ENCODE assay signal across 17 mouse cellular contexts in the genomic region with DNA sequence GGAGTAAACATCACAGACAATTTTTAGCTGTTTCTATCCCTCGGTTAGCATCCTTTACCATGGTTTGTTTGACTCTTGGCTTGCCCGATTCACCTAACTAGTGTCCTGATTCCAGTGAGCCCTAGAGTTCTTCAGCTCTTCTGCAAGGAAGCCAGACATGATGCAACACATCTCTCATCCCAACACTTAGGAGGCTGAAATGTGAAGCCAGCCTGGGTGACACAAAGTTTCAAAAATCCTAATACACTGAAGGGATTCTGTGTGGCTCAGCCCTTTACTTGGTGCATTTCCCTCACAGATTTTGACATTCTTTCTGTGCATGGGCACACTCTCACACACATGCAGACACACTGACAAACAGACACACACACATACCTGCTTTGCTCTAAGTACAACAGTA.
DNase-seq lines count a peak whose midpoint lies in the region; ATAC-seq lines count a peak whose summit lies in the region.
"Had no signal": no experiment of that assay in that cellular context is flagged by ENCODE, and none has a peak within 500 bp of the region (broad histone marks: within the 10 kb centered on the region; RNA-seq: fewer than 3 reads in every experiment).

No protein-coding gene starts in this region.

- H3K4me1 ChIP-seq in heart, embryonic 16.5 days (ENCODE audit: control insufficient read depth, insufficient read depth, low read length) = no peaks in the 10 kb centered on the region; the same call in 1 of the 2 replicates
- peaks cover 14% of the 10 kb centered on the region; the same call in 1 of the 2 replicates for H3K4me1 ChIP-seq in lung, embryonic 15.5 days
- H3K4me1 ChIP-seq: hindbrain, embryonic 10.5 days; midbrain, embryonic 13.5 days had no signal

- no peak overlapping the region for H3K4me3 ChIP-seq in heart, embryonic 16.5 days (ENCODE audit: low read length)
- H3K4me3 ChIP-seq in lung, embryonic 15.5 days = no peak overlapping the region
- H3K4me3 ChIP-seq: embryonic facial prominence, embryonic 15.5 days; hindbrain, embryonic 10.5 days; midbrain, embryonic 13.5 days had no signal

- no peaks in the 10 kb centered on the region for H3K9me3 ChIP-seq in heart, embryonic 16.5 days (replicated peaks; ENCODE audit: control insufficient read depth, low read length)
- no peaks in the 10 kb centered on the region for H3K9me3 ChIP-seq in lung, embryonic 15.5 days
- H3K9me3 ChIP-seq: embryonic facial prominence, embryonic 15.5 days; hindbrain, embryonic 10.5 days; midbrain, embryonic 13.5 days had no signal

- 0 out of 2 replicates have a peak overlapping the region, but pooled peaks have one; percentile 9 for H3K27ac ChIP-seq in heart, embryonic 16.5 days (ENCODE audit: low read length)
- peak overlapping the region; percentile 46 for H3K27ac ChIP-seq in lung, embryonic 15.5 days
- H3K27ac ChIP-seq: embryonic facial prominence, embryonic 15.5 days; hindbrain, embryonic 10.5 days; liver, embryonic 14.5 days; midbrain, embryonic 13.5 days had no signal

- H3K36me3 ChIP-seq in heart, embryonic 16.5 days (ENCODE audit: control insufficient read depth, insufficient read depth) = peaks cover 15% of the 10 kb centered on the region
- peaks cover 12% of the 10 kb centered on the region; the same call in 1 of the 2 replicates for H3K36me3 ChIP-seq in lung, embryonic 15.5 days
- H3K36me3 ChIP-seq: G1E; midbrain, embryonic 13.5 days had no signal

- H3K4me2 ChIP-seq in heart, embryonic 16.5 days (ENCODE audit: low read depth, low read length) = no peak overlapping the region
- H3K4me2 ChIP-seq in lung, embryonic 15.5 days = no peak overlapping the region
- H3K4me2 ChIP-seq: embryonic facial prominence, embryonic 15.5 days; midbrain, embryonic 13.5 days had no signal

- no peak overlapping the region for H3K9ac ChIP-seq in heart, embryonic 16.5 days (ENCODE audit: low read length)
- H3K9ac ChIP-seq in lung, embryonic 15.5 days = no peak overlapping the region
- H3K9ac ChIP-seq: embryonic facial prominence, embryonic 15.5 days; liver, embryonic 14.5 days; midbrain, embryonic 13.5 days had no signal

- 76% methylated on average over 2 of the region's 2 CpGs for WGBS in heart, embryonic 16.5 days
- 85% methylated on average over 2 of the region's 2 CpGs for WGBS in lung, embryonic 15.5 days

- H3K27me3 ChIP-seq in heart, embryonic 16.5 days (ENCODE audit: control insufficient read depth, insufficient read depth, low read length) = no peaks in the 10 kb centered on the region
- H3K27me3 ChIP-seq in lung, embryonic 15.5 days = no peaks in the 10 kb centered on the region
- H3K27me3 ChIP-seq: embryonic facial prominence, embryonic 15.5 days; midbrain, embryonic 13.5 days had no signal

- intact Hi-C loops in heart, postnatal 36 days (cut with DNase I) = loop anchor here (5.0 kb wide), 1 partner anchor 38 kb away; no protein-coding TSS in a partner anchor

- no peak for ATAC-seq in heart, embryonic 16.5 days (replicated peaks; ENCODE audit: extremely low read depth, insufficient read depth, low FRiP score)
- no peak for ATAC-seq in lung, embryonic 15.5 days (ENCODE audit: borderline replicate concordance, extremely low read depth, low FRiP score, low TSS enrichment)
- ATAC-seq: forebrain, embryonic 16.5 days; midbrain, embryonic 13.5 days had no signal

- peak; percentile 1 for DNase-seq in cerebellum, adult 11-12 months
- no peak for DNase-seq in cerebellum, postnatal 25 days
- DNase-seq in heart, postnatal 36 days = no peak
- DNase-seq in lung, postnatal 25 days (ENCODE audit: low spot score) = no peak
- DNase-seq in MN1 (ENCODE audit: low spot score) = peak; percentile 19
- DNase-seq in left cerebral cortex, adult 18-20 months (ENCODE audit: low spot score in 2 of 2) = no peak
- DNase-seq: cerebellum, adult 18-20 months; layer of hippocampus, postnatal 36 days; thymus, postnatal 14 days had no signal

Comparison
In these comparisons a context has a peak if more than half of its experiments do, and no peak if none do; other contexts are left out.
1. DNase-seq: peak in cerebellum, adult 11-12 months (single experiment) and MN1 (single experiment); none in cerebellum, postnatal 25 days (0 of 2), heart, postnatal 36 days (0 of 2), lung, postnatal 25 days (single experiment) and left cerebral cortex, adult 18-20 months (0 of 2).